Mouse (Mus musculus): Measurements from ENCODE around the gene Dock9. TPM values are rescaled to one million over a fixed set of nuclear protein-coding genes. Genes with fewer than 3 reads are reported as not detected.

The Dock9 gene
- polyA plus RNA-seq (2015; fragmentation: Nextera tagmentation; extraction: Ambion mirVana) = 14.5 and 15.8 TPM in 2 replicates

GRCm38 (mm10) chr14:121797457-121798410 is at the start of gene Dock9:
Gene Dock9, minus strand, starts transcription at chr14:121797837.
- under 1% methylated on average over 103 of the region's 106 CpGs for WGBS
- H3K27ac ChIP-seq (ENCODE audit: low read length) = peak within 1 kb of the TSS; percentile 74
- peaks cover 12% of the 10 kb centered on the region for H3K4me1 ChIP-seq (replicated peaks; ENCODE audit: control insufficient read depth, insufficient read depth, low read length)
- H3K4me2 ChIP-seq (ENCODE audit: low read length) = peak within 1 kb of the TSS; percentile 97
- H3K9ac ChIP-seq (replicated peaks; ENCODE audit: low read depth, low read length) = peak within 1 kb of the TSS; percentile 73
- H3K9me3 ChIP-seq (ENCODE audit: control insufficient read depth, low read length) = no peaks in the 10 kb centered on the region
- H3K27me3 ChIP-seq (replicated peaks; ENCODE audit: control insufficient read depth, insufficient read depth, low read length) = peaks cover 12% of the 10 kb centered on the region
- ATAC-seq = peak; percentile 82
- H3K36me3 ChIP-seq (ENCODE audit: control insufficient read depth, insufficient read depth) = no peaks in the 10 kb centered on the region
- peak within 1 kb of the TSS; percentile 79 for H3K4me3 ChIP-seq (replicated peaks; ENCODE audit: low read length)

GRCm38 (mm10) chr14:121844486-121844885 is 46.8 kb upstream of the Dock9 start:
- H3K9ac ChIP-seq (replicated peaks; ENCODE audit: low read depth, low read length) = no peak overlapping the region
- no peak for ATAC-seq
- WGBS = 63% methylated on average over 8 of the region's 8 CpGs
- H3K4me1 ChIP-seq (replicated peaks; ENCODE audit: control insufficient read depth, insufficient read depth, low read length) = no peaks in the 10 kb centered on the region
- H3K27me3 ChIP-seq (replicated peaks; ENCODE audit: control insufficient read depth, insufficient read depth, low read length) = no peaks in the 10 kb centered on the region
- H3K4me2 ChIP-seq (ENCODE audit: low read length) = no peak overlapping the region
- no peaks in the 10 kb centered on the region for H3K36me3 ChIP-seq (ENCODE audit: control insufficient read depth, insufficient read depth)
- H3K9me3 ChIP-seq (ENCODE audit: control insufficient read depth, low read length) = no peaks in the 10 kb centered on the region
- no peak overlapping the region for H3K27ac ChIP-seq (ENCODE audit: low read length)
- H3K4me3 ChIP-seq (replicated peaks; ENCODE audit: low read length) = no peak overlapping the region

- 88% methylated on average over 8 of the region's 8 CpGs for WGBS
- no peak for ATAC-seq
- Histone ChIP-seq H3K4me2 (ENCODE audit: low read length) (no peak overlapping the region), H3K9me3 (ENCODE audit: control insufficient read depth, low read length) (peaks cover 6% of the 10 kb centered on the region), H3K4me1 (replicated peaks; ENCODE audit: control insufficient read depth, insufficient read depth, low read length) (no peaks in the 10 kb centered on the region), H3K27me3 (replicated peaks; ENCODE audit: control insufficient read depth, insufficient read depth, low read length) (no peaks in the 10 kb centered on the region), H3K4me3 (replicated peaks; ENCODE audit: low read length) (no peak overlapping the region), H3K27ac (ENCODE audit: low read length) (no peak overlapping the region), H3K36me3 (ENCODE audit: control insufficient read depth, insufficient read depth) (no peaks in the 10 kb centered on the region), H3K9ac (replicated peaks; ENCODE audit: low read depth, low read length) (no peak overlapping the region)
These were observed 42.6 kb upstream of the Dock9 start for GRCm38 (mm10) chr14:121840217-121840616.

GRCm38 (mm10) chr14:121838161-121838560 is 40.5 kb upstream of the Dock9 start:
- no peaks in the 10 kb centered on the region for H3K4me1 ChIP-seq (replicated peaks; ENCODE audit: control insufficient read depth, insufficient read depth, low read length)
- ATAC-seq = no peak
- peaks cover 8% of the 10 kb centered on the region for H3K9me3 ChIP-seq (ENCODE audit: control insufficient read depth, low read length)
- H3K4me3 ChIP-seq (replicated peaks; ENCODE audit: low read length) = no peak overlapping the region
- H3K4me2 ChIP-seq (ENCODE audit: low read length) = no peak overlapping the region
- no peaks in the 10 kb centered on the region for H3K36me3 ChIP-seq (ENCODE audit: control insufficient read depth, insufficient read depth)
- no peaks in the 10 kb centered on the region for H3K27me3 ChIP-seq (replicated peaks; ENCODE audit: control insufficient read depth, insufficient read depth, low read length)
- no peak overlapping the region for H3K9ac ChIP-seq (replicated peaks; ENCODE audit: low read depth, low read length)
- WGBS = 81% methylated on average over 4 of the region's 4 CpGs
- no peak overlapping the region for H3K27ac ChIP-seq (ENCODE audit: low read length)

- H3K27me3 ChIP-seq (replicated peaks; ENCODE audit: control insufficient read depth, insufficient read depth, low read length) = no peaks in the 10 kb centered on the region
- no peaks in the 10 kb centered on the region for H3K36me3 ChIP-seq (ENCODE audit: control insufficient read depth, insufficient read depth)
- ATAC-seq = no peak
- H3K27ac ChIP-seq (ENCODE audit: low read length) = no peak overlapping the region
- H3K4me2 ChIP-seq (ENCODE audit: low read length) = no peak overlapping the region
- 84% methylated on average over 2 of the region's 2 CpGs for WGBS
- H3K4me3 ChIP-seq (replicated peaks; ENCODE audit: low read length) = no peak overlapping the region
- 0 out of 2 replicates have a peak, but pooled peaks cover 2% of the 10 kb centered on the region for H3K9me3 ChIP-seq (ENCODE audit: control insufficient read depth, low read length)
- no peaks in the 10 kb centered on the region for H3K4me1 ChIP-seq (replicated peaks; ENCODE audit: control insufficient read depth, insufficient read depth, low read length)
- no peak overlapping the region for H3K9ac ChIP-seq (replicated peaks; ENCODE audit: low read depth, low read length)
These were observed 35.4 kb upstream of the Dock9 start for GRCm38 (mm10) chr14:121833001-121833520.

- Histone ChIP-seq H3K36me3 (ENCODE audit: control insufficient read depth, insufficient read depth) (no peaks in the 10 kb centered on the region), H3K9ac (replicated peaks; ENCODE audit: low read depth, low read length) (no peak overlapping the region), H3K4me2 (ENCODE audit: low read length) (no peak overlapping the region), H3K4me3 (replicated peaks; ENCODE audit: low read length) (no peak overlapping the region), H3K27me3 (replicated peaks; ENCODE audit: control insufficient read depth, insufficient read depth, low read length) (no peaks in the 10 kb centered on the region), H3K27ac (ENCODE audit: low read length) (no peak overlapping the region), H3K9me3 (ENCODE audit: control insufficient read depth, low read length) (no peaks in the 10 kb centered on the region), H3K4me1 (replicated peaks; ENCODE audit: control insufficient read depth, insufficient read depth, low read length) (no peaks in the 10 kb centered on the region)
- no peak for ATAC-seq
- WGBS = 93% methylated on average over 4 of the region's 4 CpGs
These were observed 32.3 kb upstream of the Dock9 start for GRCm38 (mm10) chr14:121829816-121830442.

GRCm38 (mm10) chr14:121827091-121827490 is 29.5 kb upstream of the Dock9 start:
- no peak for ATAC-seq
- Histone ChIP-seq H3K4me2 (ENCODE audit: low read length) (no peak overlapping the region), H3K4me3 (replicated peaks; ENCODE audit: low read length) (no peak overlapping the region), H3K36me3 (ENCODE audit: control insufficient read depth, insufficient read depth) (no peaks in the 10 kb centered on the region), H3K4me1 (replicated peaks; ENCODE audit: control insufficient read depth, insufficient read depth, low read length) (no peaks in the 10 kb centered on the region), H3K27ac (ENCODE audit: low read length) (no peak overlapping the region), H3K9me3 (ENCODE audit: control insufficient read depth, low read length) (no peaks in the 10 kb centered on the region), H3K27me3 (replicated peaks; ENCODE audit: control insufficient read depth, insufficient read depth, low read length) (no peaks in the 10 kb centered on the region), H3K9ac (replicated peaks; ENCODE audit: low read depth, low read length) (no peak overlapping the region)
- 83% methylated on average over 7 of the region's 7 CpGs for WGBS

GRCm38 (mm10) chr14:121825521-121826445 is 28.1 kb upstream of the Dock9 start:
- Histone ChIP-seq H3K4me1 (replicated peaks; ENCODE audit: control insufficient read depth, insufficient read depth, low read length) (no peaks in the 10 kb centered on the region), H3K9me3 (ENCODE audit: control insufficient read depth, low read length) (no peaks in the 10 kb centered on the region)

More at GRCm38 (mm10) chr14:121825521-121826445, 28.1 kb upstream of the Dock9 start:
- Histone ChIP-seq H3K4me3 (replicated peaks; ENCODE audit: low read length) (no peak overlapping the region), H3K36me3 (ENCODE audit: control insufficient read depth, insufficient read depth) (no peaks in the 10 kb centered on the region), H3K27ac (ENCODE audit: low read length) (no peak overlapping the region), H3K27me3 (replicated peaks; ENCODE audit: control insufficient read depth, insufficient read depth, low read length) (no peaks in the 10 kb centered on the region), H3K4me2 (ENCODE audit: low read length) (no peak overlapping the region), H3K9ac (replicated peaks; ENCODE audit: low read depth, low read length) (no peak overlapping the region)
- WGBS = 80% methylated on average over 10 of the region's 10 CpGs
- no peak for ATAC-seq

Measured in forebrain, embryonic 16.5 days (tissue).